ENCODE assay signal across 25 mouse cellular contexts in the genomic region with DNA sequence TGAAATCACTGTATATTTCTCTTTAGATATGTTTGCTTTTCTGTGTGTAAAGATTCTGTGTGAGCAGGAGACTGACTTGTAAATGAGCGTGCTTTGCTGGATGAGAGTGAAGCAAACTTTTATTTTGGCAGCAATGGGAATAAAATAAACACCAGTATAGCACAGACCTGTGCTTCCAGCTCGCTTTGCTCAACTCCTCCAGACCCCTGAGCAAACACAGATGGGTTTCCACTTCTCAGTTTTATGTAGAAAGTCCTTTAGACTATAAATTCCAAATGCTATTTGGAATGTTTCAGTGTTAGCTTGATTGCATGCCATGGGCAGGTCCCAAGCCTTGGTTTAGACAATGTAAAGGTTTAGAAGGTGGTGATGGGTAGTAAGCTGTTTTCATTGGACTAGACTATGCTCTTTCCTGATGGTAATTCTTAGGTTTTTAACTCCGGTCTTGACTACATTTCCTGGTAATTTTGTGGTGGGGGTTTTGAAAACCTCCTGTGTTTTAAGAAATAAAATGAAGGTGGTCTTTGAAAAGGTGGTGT. TPM values are rescaled to one million over a fixed set of nuclear protein-coding genes. Genes with fewer than 3 reads are reported as not detected.
DNase-seq lines count a peak whose midpoint lies in the region; ATAC-seq and TF ChIP-seq lines count a peak whose summit lies in the region.
"Had no signal": no experiment of that assay in that cellular context is flagged by ENCODE, and none has a peak within 500 bp of the region (broad histone marks: within the 10 kb centered on the region; RNA-seq: fewer than 3 reads in every experiment).

No protein-coding gene starts in this region.

- TF ChIP-seq EP300 in lung, postnatal 0 days (IDR thresholded peaks at IDR 0.05), result no peak
- TF ChIP-seq EP300 in stomach, postnatal 0 days (optimal IDR thresholded peaks at IDR 0.05), result no peak

- H3K9ac ChIP-seq in kidney, postnatal 0 days (ENCODE audit: low read depth, low read length), result no peak overlapping the region
- 0 out of 2 replicates have a peak overlapping the region, but pooled peaks have one; percentile 12 for H3K9ac ChIP-seq in lung, postnatal 0 days (replicated peaks; ENCODE audit: low read depth)
- no peak overlapping the region for H3K9ac ChIP-seq in limb, embryonic 15.5 days
- no peak overlapping the region for H3K9ac ChIP-seq in stomach, postnatal 0 days (ENCODE audit: low read length)
- no peak overlapping the region for H3K9ac ChIP-seq in hindbrain, embryonic 12.5 days
- H3K9ac ChIP-seq: heart, embryonic 12.5 days; hindbrain, embryonic 14.5 days; liver, embryonic 15.5 days; midbrain, embryonic 13.5 days had no signal

- peaks cover 11% of the 10 kb centered on the region for H3K4me1 ChIP-seq in kidney, postnatal 0 days (replicated peaks; ENCODE audit: insufficient read depth, low read length)
- H3K4me1 ChIP-seq in lung, postnatal 0 days (ENCODE audit: insufficient read depth, low read depth, low read length), result peaks cover 6% of the 10 kb centered on the region; the same call in 1 of the 2 replicates
- H3K4me1 ChIP-seq in limb, embryonic 15.5 days, result peaks cover 42% of the 10 kb centered on the region
- no peaks in the 10 kb centered on the region for H3K4me1 ChIP-seq in stomach, postnatal 0 days (replicated peaks; ENCODE audit: control insufficient read depth, insufficient read depth)
- H3K4me1 ChIP-seq in hindbrain, embryonic 12.5 days, result peaks cover 25% of the 10 kb centered on the region

- H3K27me3 ChIP-seq in kidney, postnatal 0 days (ENCODE audit: insufficient read depth, low read length), result no peaks in the 10 kb centered on the region
- no peaks in the 10 kb centered on the region for H3K27me3 ChIP-seq in lung, postnatal 0 days (replicated peaks; ENCODE audit: insufficient read depth, low read length)
- no peaks in the 10 kb centered on the region for H3K27me3 ChIP-seq in limb, embryonic 15.5 days
- H3K27me3 ChIP-seq in stomach, postnatal 0 days (ENCODE audit: control insufficient read depth, insufficient read depth, low read length), result no peaks in the 10 kb centered on the region
- H3K27me3 ChIP-seq in hindbrain, embryonic 12.5 days, result no peaks in the 10 kb centered on the region
- H3K27me3 ChIP-seq: heart, embryonic 12.5 days; liver, embryonic 15.5 days; midbrain, embryonic 13.5 days had no signal

- DNase-seq in kidney, postnatal 0 days (ENCODE audit: low spot score), result peak; percentile 59
- no peak for DNase-seq in kidney, postnatal 14 days
- DNase-seq in lung, postnatal 0 days (ENCODE audit: low spot score), result no peak
- DNase-seq in lung, postnatal 10 days, result no peak
- no peak for DNase-seq in stomach, postnatal 0 days (ENCODE audit: low spot score)
- DNase-seq: B cell, adult 2 months; cerebellum, adult 2 months; cerebellum, postnatal 14 days; heart, adult 2 months; heart, postnatal 4 days; kidney, adult 2 months; kidney, postnatal 10 days; layer of hippocampus, adult 9-11 months; retina, postnatal 1 day; right cerebral cortex, postnatal 14 days; thymus, adult 2 months; thymus, postnatal 36 days had no signal

- no peaks in the 10 kb centered on the region for H3K9me3 ChIP-seq in kidney, postnatal 0 days (replicated peaks; ENCODE audit: low read length)
- no peaks in the 10 kb centered on the region for H3K9me3 ChIP-seq in lung, postnatal 0 days (ENCODE audit: low read length)
- no peaks in the 10 kb centered on the region for H3K9me3 ChIP-seq in limb, embryonic 15.5 days
- no peaks in the 10 kb centered on the region for H3K9me3 ChIP-seq in stomach, postnatal 0 days (ENCODE audit: control insufficient read depth, low read length)
- H3K9me3 ChIP-seq in hindbrain, embryonic 12.5 days (replicated peaks), result no peaks in the 10 kb centered on the region
- H3K9me3 ChIP-seq: heart, embryonic 12.5 days; liver, embryonic 15.5 days; midbrain, embryonic 13.5 days had no signal

- no peak for ATAC-seq in kidney, postnatal 0 days (replicated peaks; ENCODE audit: low FRiP score, low read depth)
- no peak for ATAC-seq in lung, postnatal 0 days
- peak; percentile 83 for ATAC-seq in limb, embryonic 15.5 days (ENCODE audit: insufficient number of reproducible peaks, low FRiP score, low TSS enrichment, low read depth)
- ATAC-seq in stomach, postnatal 0 days (ENCODE audit: low FRiP score, low TSS enrichment), result no peak
- ATAC-seq in hindbrain, embryonic 12.5 days (ENCODE audit: low FRiP score), result no peak
- ATAC-seq: forebrain, embryonic 14.5 days; midbrain, embryonic 13.5 days had no signal

- H3K36me3 ChIP-seq in kidney, postnatal 0 days (ENCODE audit: insufficient read depth, low read length), result no peaks in the 10 kb centered on the region
- H3K36me3 ChIP-seq in lung, postnatal 0 days (ENCODE audit: insufficient read depth, low read length), result no peaks in the 10 kb centered on the region
- H3K36me3 ChIP-seq in limb, embryonic 15.5 days, result peaks cover 4% of the 10 kb centered on the region; the same call in 1 of the 2 replicates
- H3K36me3 ChIP-seq in stomach, postnatal 0 days (ENCODE audit: control insufficient read depth, insufficient read depth, low read length), result no peaks in the 10 kb centered on the region
- H3K36me3 ChIP-seq in hindbrain, embryonic 12.5 days, result no peaks in the 10 kb centered on the region
- H3K36me3 ChIP-seq: liver, embryonic 15.5 days; midbrain, embryonic 13.5 days had no signal

- WGBS in kidney, postnatal 0 days, result 54% methylated on average over 3 of the region's 3 CpGs
- 42% methylated on average over 3 of the region's 3 CpGs for WGBS in lung, postnatal 0 days
- 37% methylated on average over 3 of the region's 3 CpGs for WGBS in limb, embryonic 15.5 days
- 32% methylated on average over 3 of the region's 3 CpGs for WGBS in stomach, postnatal 0 days
- 77% methylated on average over 3 of the region's 3 CpGs for WGBS in hindbrain, embryonic 12.5 days

- H3K27ac ChIP-seq in kidney, postnatal 0 days, result no peak overlapping the region
- no peak overlapping the region for H3K27ac ChIP-seq in lung, postnatal 0 days (ENCODE audit: low read length)
- H3K27ac ChIP-seq in limb, embryonic 15.5 days, result peak overlapping the region; percentile 76
- peak overlapping the region; percentile 20; the same call in 1 of the 2 replicates for H3K27ac ChIP-seq in stomach, postnatal 0 days (replicated peaks)
- no peak overlapping the region for H3K27ac ChIP-seq in hindbrain, embryonic 12.5 days
- H3K27ac ChIP-seq: heart, adult 2 months; hindbrain, embryonic 14.5 days; liver, embryonic 15.5 days; macrophage; midbrain, embryonic 13.5 days had no signal

- no peak overlapping the region for H3K4me3 ChIP-seq in kidney, postnatal 0 days (replicated peaks; ENCODE audit: low read depth, low read length)
- no peak overlapping the region for H3K4me3 ChIP-seq in lung, postnatal 0 days (ENCODE audit: low read depth, low read length)
- H3K4me3 ChIP-seq in limb, embryonic 15.5 days, result no peak overlapping the region
- no peak overlapping the region for H3K4me3 ChIP-seq in stomach, postnatal 0 days (ENCODE audit: low read depth, low read length)
- H3K4me3 ChIP-seq in hindbrain, embryonic 12.5 days, result no peak overlapping the region
- H3K4me3 ChIP-seq: heart, adult 2 months; heart, embryonic 12.5 days; liver, embryonic 15.5 days; midbrain, embryonic 13.5 days had no signal

- no peak overlapping the region for H3K4me2 ChIP-seq in kidney, postnatal 0 days (ENCODE audit: low read length)
- H3K4me2 ChIP-seq in lung, postnatal 0 days (replicated peaks; ENCODE audit: low read depth, low read length), result no peak overlapping the region
- H3K4me2 ChIP-seq in limb, embryonic 15.5 days, result 0 out of 2 replicates have a peak overlapping the region, but pooled peaks have one; percentile 7
- no peak overlapping the region for H3K4me2 ChIP-seq in stomach, postnatal 0 days (replicated peaks; ENCODE audit: low read depth)
- H3K4me2 ChIP-seq in hindbrain, embryonic 12.5 days (replicated peaks), result no peak overlapping the region
- H3K4me2 ChIP-seq: heart, embryonic 12.5 days; hindbrain, embryonic 14.5 days; liver, embryonic 15.5 days; midbrain, embryonic 13.5 days had no signal

- TF ChIP-seq CTCF in kidney, postnatal 0 days (IDR thresholded peaks at IDR 0.05; ENCODE audit: low read depth), result no peak
- TF ChIP-seq CTCF in lung, postnatal 0 days (IDR thresholded peaks at IDR 0.05), result no peak
- TF ChIP-seq CTCF in stomach, postnatal 0 days (IDR thresholded peaks at IDR 0.05; ENCODE audit: low read depth), result no peak

RNA-seq across cellular contexts. Expression of gene Stx16, which starts 6.3 kb away (rescaled TPM):
- polyA plus RNA-seq in kidney, postnatal 0 days (2015; fragmentation: Nextera tagmentation; extraction: Ambion mirVana), result 6.2 and 8.7 TPM in 2 replicates
- 5.2 and 7.3 TPM in 2 replicates for polyA plus RNA-seq in lung, postnatal 0 days (2015; fragmentation: Nextera tagmentation; extraction: Ambion mirVana)
- 12.5 and 12.6 TPM in 2 replicates for polyA plus RNA-seq in limb, embryonic 15.5 days (2015; fragmentation: Nextera tagmentation; extraction: Ambion mirVana)
- polyA plus RNA-seq in stomach, postnatal 0 days (2015; fragmentation: Nextera tagmentation; extraction: Ambion mirVana), result 3.6 and 4.1 TPM in 2 replicates
- polyA plus RNA-seq in hindbrain, embryonic 12.5 days (2016; fragmentation: Nextera tagmentation; extraction: Ambion mirVana), result 12.8 and 13.5 TPM in 2 replicates

RNA-seq across cellular contexts. Expression of gene Npepl1, which starts 27.7 kb away (rescaled TPM):
- polyA plus RNA-seq in kidney, postnatal 0 days (2015; fragmentation: Nextera tagmentation; extraction: Ambion mirVana), result 50.2 and 51.5 TPM in 2 replicates
- 58.0 and 60.2 TPM in 2 replicates for polyA plus RNA-seq in lung, postnatal 0 days (2015; fragmentation: Nextera tagmentation; extraction: Ambion mirVana)
- 69.9 and 86.1 TPM in 2 replicates for polyA plus RNA-seq in limb, embryonic 15.5 days (2015; fragmentation: Nextera tagmentation; extraction: Ambion mirVana)
- polyA plus RNA-seq in stomach, postnatal 0 days (2015; fragmentation: Nextera tagmentation; extraction: Ambion mirVana), result 41.0 and 44.6 TPM in 2 replicates
- 27.0 and 29.0 TPM in 2 replicates for polyA plus RNA-seq in hindbrain, embryonic 12.5 days (2016; fragmentation: Nextera tagmentation; extraction: Ambion mirVana)

Comparison
In these comparisons a context has a peak if more than half of its experiments do, and no peak if none do; other contexts are left out.
1. H3K27ac ChIP-seq: peak in limb, embryonic 15.5 days (single experiment) and stomach, postnatal 0 days (single experiment); none in kidney, postnatal 0 days (single experiment), lung, postnatal 0 days (single experiment) and hindbrain, embryonic 12.5 days (single experiment).